ENCODE assay signal across 20 mouse cellular contexts in the genomic region with DNA sequence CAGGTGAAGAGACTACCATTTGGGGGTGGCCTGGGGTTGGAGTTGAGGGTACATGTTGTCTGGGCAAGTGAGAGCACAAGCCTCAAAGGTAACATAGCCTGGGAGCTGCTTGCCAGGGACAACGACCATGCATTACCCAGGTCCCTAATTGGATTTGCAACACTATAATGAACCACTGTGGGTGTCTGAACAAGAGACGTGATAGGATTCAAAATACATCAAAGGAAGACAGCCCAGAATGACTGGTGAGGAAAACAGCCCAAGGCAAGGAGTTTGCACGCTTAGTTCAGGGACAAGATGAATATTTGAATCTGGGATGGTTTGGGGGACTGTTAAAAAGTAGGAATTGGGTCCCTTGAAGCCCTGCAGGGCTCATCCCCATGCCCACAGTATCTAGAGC.
"Had no signal": no experiment of that assay in that cellular context is flagged by ENCODE, and none has a peak within 500 bp of the region (broad histone marks: within the 10 kb centered on the region; RNA-seq: fewer than 3 reads in every experiment).

No protein-coding gene starts in this region.

- ATAC-seq: intestine, postnatal 0 days; liver, postnatal 0 days; lung, postnatal 0 days had no signal

- H3K36me3 ChIP-seq: limb, embryonic 12.5 days; limb, embryonic 15.5 days had no signal

- H3K9me3 ChIP-seq: limb, embryonic 12.5 days; limb, embryonic 15.5 days had no signal

- H3K4me2 ChIP-seq: limb, embryonic 12.5 days; limb, embryonic 15.5 days; liver, embryonic 11.5 days; lung, embryonic 14.5 days had no signal

- H3K27ac ChIP-seq: kidney, postnatal 0 days; layer of hippocampus, adult 2 months; left cerebral cortex, adult 2 months; limb, embryonic 12.5 days; limb, embryonic 15.5 days; liver, embryonic 14.5 days; macrophage; stomach, postnatal 0 days had no signal

- H3K9ac ChIP-seq: limb, embryonic 12.5 days; limb, embryonic 15.5 days; liver, embryonic 14.5 days; liver, postnatal 0 days; lung, embryonic 14.5 days had no signal

- DNase-seq: kidney, adult 2 months; kidney, postnatal 25 days; layer of hippocampus, adult 9-11 months; liver, postnatal 0 days; lung, embryonic 14.5 days; spleen, adult 18-20 months; thymus, adult 2 months; thymus, postnatal 14 days; thymus, postnatal 4 days had no signal

- H3K27me3 ChIP-seq: limb, embryonic 12.5 days; limb, embryonic 15.5 days had no signal

- H3K4me3 ChIP-seq: layer of hippocampus, adult 2 months; left cerebral cortex, adult 2 months; limb, embryonic 12.5 days; limb, embryonic 15.5 days had no signal
